Mouse (Mus musculus) C3H10T1/2 (cell line): ENCODE data around the gene Snd1. TPM values are rescaled to one million over a fixed set of nuclear protein-coding genes. Genes with fewer than 3 reads are reported as not detected.

Experiments
- polyA plus RNA-seq, 2 experiments: library from polyadenylated mRNA; unstranded; fragments of >200 nt; fragmentation: generic; extraction: Trizol; gene quantifications; one replicate each; pipeline ENCODE4 v1.2.1; 2012; ENCODE audit warnings: missing spikeins in 2 of 2

Gene Snd1
- 10 to 100 TPM; 85.6 to 97.7 TPM for polyA plus RNA-seq

GRCm38 (mm10) chr6:28474839-28475238, at the start of gene Snd1:
TSS of gene Snd1 (plus strand) at chr6:28475139.

GRCm38 (mm10) chr6:28427096-28427839, 47.7 kb upstream of the Snd1 start, which contains the start of gene Fscn3:
TSS of gene Fscn3 (plus strand) at chr6:28427789.

GRCm38 (mm10) chr6:28428290-28428689, 46.6 kb upstream of the Snd1 start, which contains the start of gene Gcc1:
TSS of gene Gcc1 (minus strand) at chr6:28428390.

GRCm38 (mm10) chr6:28449253-28449652, 25.7 kb upstream of the Snd1 start, which contains the start of gene Pax4:
TSS of gene Pax4 (minus strand) at chr6:28449353.

GRCm38 (mm10) chr6:28831011-28831853, 356.3 kb downstream of the Snd1 start, which contains the start of gene Lrrc4:
TSS of gene Lrrc4 (minus strand) at chr6:28831747.

Other genes with a start within 250 kb of the Snd1 start
- gene Zfp800, start 77.1 kb upstream of the Snd1 start, polyA plus RNA-seq, result under 1 TPM; 0.11 to 0.57 TPM
- gene Arf5, start 51.6 kb upstream of the Snd1 start, polyA plus RNA-seq, result 100 to 1,000 TPM; 151 to 270 TPM
- gene Fscn3, start 47.4 kb upstream of the Snd1 start, polyA plus RNA-seq, result under 1 TPM in 1 of 2 experiments, not detected in 1; 0.05 TPM
- 1 to 10 TPM in 1 of 2 experiments, under 1 TPM in 1; 0.66 to 7.1 TPM for gene Gcc1, start 46.7 kb upstream of the Snd1 start, polyA plus RNA-seq
- not detected for gene Pax4, start 25.8 kb upstream of the Snd1 start, polyA plus RNA-seq